Mouse (Mus musculus): ENCODE results near the gene Nek6.

DNA sequence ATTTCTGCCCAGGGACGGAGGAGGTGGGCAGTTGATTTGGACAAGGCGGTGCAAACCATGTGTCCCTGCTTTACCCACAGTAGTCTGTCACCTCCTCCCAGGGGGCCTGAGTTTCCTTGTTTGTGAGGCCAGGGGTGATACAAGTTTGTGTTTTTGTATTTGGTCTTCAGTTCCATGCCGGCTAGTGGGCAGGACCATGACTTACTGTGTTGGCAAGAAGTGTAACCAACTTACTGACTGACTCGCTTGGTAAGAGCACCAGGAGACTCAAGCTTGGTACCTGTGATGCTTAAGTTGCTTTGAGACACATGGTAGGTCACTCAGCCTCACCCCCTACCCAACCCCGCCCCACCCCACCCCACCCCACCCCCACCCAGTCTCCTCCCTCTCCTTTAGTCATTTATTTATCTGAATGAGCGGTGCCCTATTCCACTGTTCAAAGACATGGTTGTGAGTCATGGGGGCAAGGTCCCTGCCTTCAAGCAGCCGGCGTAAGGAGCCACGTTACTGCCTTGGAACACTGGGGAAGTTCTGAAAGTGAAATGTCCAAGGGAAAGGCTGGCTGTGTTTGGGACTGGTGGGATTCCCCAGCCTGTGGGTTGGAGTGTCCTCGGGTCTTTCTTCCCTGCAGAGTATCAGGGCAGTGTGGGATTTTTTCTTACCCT is 12.5 kb downstream of the Nek6 start:
- TF ChIP-seq CTCF (conservative IDR thresholded peaks at IDR 0.05; ENCODE audit: insufficient read depth, insufficient read length, low read depth, low read length) (no peak), POLR2A (IDR thresholded peaks at IDR 0.05; ENCODE audit: low read depth, low read length) (no peak)
